Mouse (Mus musculus) heart, postnatal 0 days (tissue): Measurements from ENCODE around the gene Prkcb.

Experiments used
- CTCF ChIP-seq: IDR thresholded peaks from 2 replicates; pipeline ENCODE4 v1.5.1; 2016; ENCODE audit warnings: antibody characterized with exemption, control low read depth, low read depth
- EP300 ChIP-seq: IDR thresholded peaks from 2 replicates; pipeline ENCODE4 v1.6.1; 2016; ENCODE audit warnings: antibody characterized with exemption, low read depth

- TF ChIP-seq EP300 (no peak), CTCF (no peak)
Measured at GRCm38 (mm10) chr7:122347433-122347832, 58.9 kb downstream of the Prkcb start.
